Mouse (Mus musculus) heart, postnatal 0 days (tissue): ENCODE measurements around the gene Tmprss2.

Experiments used
- CTCF ChIP-seq: IDR thresholded peaks from 2 replicates; pipeline ENCODE4 v1.5.1; 2016; ENCODE audit warnings: antibody characterized with exemption, control low read depth, low read depth
- EP300 ChIP-seq: IDR thresholded peaks from 2 replicates; pipeline ENCODE4 v1.6.1; 2016; ENCODE audit warnings: antibody characterized with exemption, low read depth

DNA sequence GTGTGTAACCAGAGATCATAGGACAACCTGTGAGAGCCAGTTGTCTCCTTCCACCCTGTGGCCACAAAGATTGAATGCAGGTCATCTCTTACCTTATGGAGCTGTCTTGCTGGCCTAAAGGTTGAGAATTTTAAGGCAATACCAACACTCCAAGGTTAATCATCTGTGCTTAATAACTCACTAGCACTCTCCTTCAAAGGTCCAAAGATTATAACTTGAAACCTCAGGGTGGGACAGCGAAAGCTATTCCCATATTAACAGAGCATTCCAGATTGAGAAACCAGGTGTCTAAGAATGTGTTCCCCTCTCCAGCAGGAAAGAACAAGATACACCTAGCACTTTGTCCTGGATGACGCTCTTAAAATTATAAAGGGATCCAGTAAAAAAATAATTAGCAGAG lies 12.9 kb downstream of the Tmprss2 start:
- TF ChIP-seq CTCF (no peak), EP300 (no peak)
